Mouse (Mus musculus) left cerebral cortex, postnatal 4 days (tissue): Measurements from ENCODE around the gene Fa2h. TPM values are rescaled to one million over a fixed set of nuclear protein-coding genes. Genes with fewer than 3 reads are reported as not detected.
A peak's percentile ranks its signal among the peaks of the same experiment; 100 is the strongest.

Experiments used
- DNase-seq: peaks from one replicate; pipeline ENCODE4 v3.0.0-alpha.2; 2022
- intact Hi-C: fragments of 180-260 bp; cut with DNase I; formaldehyde crosslinking; loops from one replicate; pipeline ENCODE4 v1.15.1; 2025
- total RNA-seq, 2 experiments: library from RNA; stranded (reverse); gene quantifications; 2 replicates each; pipeline ENCODE4 v1.2.3; 2021

Fa2h gene
- 1 to 10 TPM in 1 of 2 experiments, under 1 TPM in 1; 0.62 to 1.1 TPM for total RNA-seq

DNA sequence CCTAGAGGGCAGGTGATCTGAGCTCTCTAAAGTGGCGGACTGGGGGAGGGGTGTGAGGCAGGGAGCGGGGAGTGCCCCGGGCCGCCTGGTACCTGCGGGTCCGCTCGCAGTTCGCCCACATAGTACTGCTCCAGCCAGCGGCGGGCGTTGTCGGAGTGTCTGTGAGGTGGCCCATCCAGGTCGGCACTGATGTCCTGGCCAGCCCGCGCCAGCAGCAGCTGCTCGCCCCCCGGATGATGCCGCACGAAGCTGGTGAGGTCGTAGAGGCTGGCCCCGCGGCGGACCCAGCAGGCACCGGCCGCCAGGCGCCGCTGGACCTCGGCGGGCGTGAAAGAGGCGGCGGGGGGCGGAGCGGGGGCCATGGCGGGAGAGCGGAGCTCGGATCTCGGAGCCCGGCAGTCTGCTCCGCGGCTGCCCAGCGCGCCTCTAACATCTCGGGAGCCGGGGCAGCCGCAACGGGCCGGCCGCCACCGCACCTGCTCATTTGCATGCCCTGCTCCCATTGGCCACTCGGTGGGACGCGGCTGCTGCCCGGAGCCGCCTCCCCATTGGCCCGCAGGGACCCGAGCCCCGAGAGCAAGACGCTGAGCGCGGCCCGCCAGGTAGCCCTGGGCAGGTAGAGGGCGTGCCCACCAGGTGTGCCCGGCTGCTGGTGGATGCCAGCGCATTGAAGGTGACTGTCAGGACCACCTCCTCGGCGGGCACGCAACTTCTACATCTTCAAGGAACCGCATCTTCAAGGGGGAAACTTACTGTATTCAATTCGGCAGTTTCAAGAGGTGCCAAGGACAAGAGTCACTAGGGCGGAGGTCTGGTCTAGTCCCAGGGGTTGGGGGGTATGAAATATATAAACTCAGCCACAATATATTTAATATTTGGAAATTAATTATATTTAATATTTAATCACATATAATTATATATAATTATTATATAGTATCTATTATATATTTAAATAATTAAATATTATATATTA, at the start of gene Fa2h:
Gene Fa2h (minus strand): TSS at position 434 of the 973 bp plus-strand sequence.
- DNase-seq, result peak; percentile 76
- intact Hi-C loops, result no loop called here

DNA sequence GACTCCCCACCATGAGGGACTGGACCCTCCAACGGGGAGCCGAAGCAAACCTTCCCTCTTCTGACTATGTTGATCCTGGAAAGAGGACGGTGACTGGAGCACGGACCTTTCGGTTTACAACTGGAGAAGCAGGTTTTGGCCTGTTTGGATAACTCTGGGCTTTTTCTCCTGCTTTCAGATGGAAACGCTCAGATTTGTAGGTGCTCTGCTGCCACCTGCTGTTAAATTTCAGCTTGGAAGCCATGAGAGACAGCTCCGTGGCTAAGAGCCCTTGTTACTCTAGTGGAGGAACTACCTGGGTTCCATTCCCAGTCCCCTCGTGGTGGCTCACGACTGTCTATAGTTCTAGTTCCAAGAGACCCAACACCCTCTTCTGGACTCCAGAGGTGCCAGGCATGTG, 45.6 kb upstream of the Fa2h start:
- peak; percentile 78 for DNase-seq
- intact Hi-C loops, result loop anchor here (1.0 kb wide), 1 partner anchor 96 kb away; no protein-coding TSS in a partner anchor

DNA sequence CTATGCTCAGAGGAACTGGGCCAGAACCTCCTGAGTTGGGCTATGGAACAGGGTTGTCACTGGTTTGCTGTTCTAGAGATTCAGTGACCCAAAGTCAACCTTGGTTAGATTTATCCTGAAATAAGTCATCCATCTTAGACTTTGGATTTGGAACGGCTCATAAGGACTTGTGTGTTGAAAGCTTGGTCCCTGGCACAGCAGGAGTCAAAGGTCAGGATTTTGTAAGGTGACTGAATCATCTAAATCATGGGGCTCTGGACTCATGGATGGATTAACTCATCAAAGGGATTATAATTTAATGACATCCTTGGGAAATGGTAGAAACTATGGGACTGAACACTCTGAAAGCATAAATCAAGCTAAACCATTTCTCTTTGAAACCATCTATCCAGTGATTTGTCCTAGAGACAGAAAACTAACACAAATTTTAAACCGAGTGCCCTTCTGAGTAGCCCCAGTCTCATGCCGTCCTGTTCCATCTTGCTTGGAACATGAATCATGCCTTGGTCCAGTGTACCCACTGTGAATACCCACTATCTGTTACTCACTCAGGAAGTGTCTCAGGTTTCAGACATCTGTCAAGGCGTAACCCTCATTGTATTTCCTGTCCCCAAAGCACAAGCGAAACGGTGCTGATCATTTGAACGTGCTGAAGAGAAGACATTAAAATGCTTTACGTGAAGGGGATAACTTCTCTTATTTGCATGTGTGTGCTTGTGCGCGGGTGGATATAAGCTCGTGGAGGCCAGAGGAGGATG, 41.6 kb upstream of the Fa2h start:
- no peak for DNase-seq
- intact Hi-C loops, result no loop called here

- DNase-seq, result peak; percentile 86
- intact Hi-C loops, result no loop called here
These were observed 31.0 kb upstream of the Fa2h start for GRCm38 (mm10) chr8:111424646-111425045.

- intact Hi-C loops, result no loop called here
- peak; percentile 92 for DNase-seq
These were observed 30.6 kb upstream of the Fa2h start for GRCm38 (mm10) chr8:111424181-111424580.

DNA sequence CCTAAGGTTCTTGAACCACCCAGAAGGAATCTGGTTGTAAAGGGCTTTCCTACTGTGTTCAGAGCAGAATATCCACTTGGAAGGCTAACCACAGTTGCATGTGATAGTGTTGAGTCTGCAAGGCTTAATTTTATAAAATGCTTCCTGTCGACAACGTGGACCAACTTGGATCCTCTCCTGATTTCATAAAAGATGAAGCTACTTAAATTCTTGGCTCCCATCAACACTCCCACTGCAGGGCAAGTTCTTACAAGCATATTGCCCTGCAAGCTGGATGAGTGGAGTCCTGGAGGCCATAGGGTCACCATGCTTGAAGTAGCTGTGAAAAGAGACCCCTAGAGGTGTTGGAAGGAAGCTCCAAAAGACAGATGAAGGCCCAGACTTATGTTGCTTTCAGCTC, 29.0 kb upstream of the Fa2h start:
- intact Hi-C loops, result no loop called here
- DNase-seq, result no peak

DNA sequence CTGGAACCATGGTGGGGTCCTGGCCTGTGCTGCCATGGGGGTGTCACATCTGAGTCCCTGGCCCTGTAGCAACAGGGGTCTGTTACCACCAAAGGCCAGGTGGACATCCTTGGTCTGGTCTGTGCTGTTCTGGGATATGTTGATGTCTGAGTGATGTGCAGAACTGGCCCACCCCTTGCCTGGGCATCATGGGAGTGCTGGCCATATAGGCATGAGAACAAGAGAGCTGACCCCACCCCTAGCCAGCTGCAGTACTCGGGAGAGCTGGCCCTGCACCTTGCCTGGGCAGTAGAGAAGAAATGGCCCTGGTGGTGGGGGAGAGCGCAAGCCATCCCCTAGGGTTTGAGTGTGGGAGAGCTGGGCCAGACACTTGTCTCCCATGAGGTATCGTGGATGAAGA, 25.5 kb upstream of the Fa2h start:
- intact Hi-C loops, result no loop called here
- no peak for DNase-seq

GRCm38 (mm10) chr8:111418601-111419000, 25.0 kb upstream of the Fa2h start:
- intact Hi-C loops, result no loop called here
- DNase-seq, result peak; percentile 21

GRCm38 (mm10) chr8:111417222-111417621, 23.6 kb upstream of the Fa2h start:
- no peak for DNase-seq
- intact Hi-C loops, result no loop called here

DNA sequence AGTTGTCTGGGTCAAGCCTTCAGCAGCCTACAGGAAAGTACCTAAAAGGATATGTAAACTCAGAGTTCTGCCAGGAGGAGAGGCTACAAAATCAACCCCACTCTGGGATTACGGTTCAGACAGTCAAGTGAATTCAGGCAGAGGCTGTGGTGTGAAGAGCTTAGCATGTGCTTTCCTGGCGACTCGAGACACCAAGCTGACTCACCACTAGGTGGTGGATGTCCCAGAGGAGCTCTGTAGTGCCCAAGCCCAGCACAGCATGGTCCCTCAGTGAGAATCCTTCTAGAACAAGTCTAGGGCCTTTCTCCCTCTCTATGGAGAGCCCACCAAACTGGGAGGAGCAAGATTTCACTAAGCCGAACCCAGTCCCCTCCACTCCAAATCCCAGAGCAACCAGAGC, 9.8 kb upstream of the Fa2h start:
- intact Hi-C loops, result no loop called here
- no peak for DNase-seq

GRCm38 (mm10) chr8:111391268-111391667, 2.4 kb downstream of the Fa2h start:
- DNase-seq, result no peak
- intact Hi-C loops, result no loop called here

DNA sequence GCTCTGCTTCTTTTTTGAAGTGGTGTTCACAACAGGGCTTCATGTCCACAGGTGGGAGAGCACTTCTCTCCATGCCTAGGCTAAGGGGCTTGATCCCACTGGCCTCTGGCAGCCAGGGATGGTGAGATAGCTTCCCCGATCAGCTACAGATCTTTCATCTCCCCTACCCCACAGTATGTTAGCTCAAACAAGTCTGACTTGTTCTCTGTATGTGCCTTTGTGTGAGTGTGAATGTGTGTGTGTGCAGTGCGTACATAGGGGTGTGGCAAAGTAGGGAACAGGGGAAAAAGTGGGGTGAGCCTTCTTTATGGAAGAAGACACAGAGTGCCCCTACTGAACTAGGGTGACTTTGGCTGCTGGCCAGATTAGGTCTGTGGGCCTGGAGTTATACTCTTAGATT, 2.8 kb downstream of the Fa2h start:
- no peak for DNase-seq
- intact Hi-C loops, result no loop called here

DNA sequence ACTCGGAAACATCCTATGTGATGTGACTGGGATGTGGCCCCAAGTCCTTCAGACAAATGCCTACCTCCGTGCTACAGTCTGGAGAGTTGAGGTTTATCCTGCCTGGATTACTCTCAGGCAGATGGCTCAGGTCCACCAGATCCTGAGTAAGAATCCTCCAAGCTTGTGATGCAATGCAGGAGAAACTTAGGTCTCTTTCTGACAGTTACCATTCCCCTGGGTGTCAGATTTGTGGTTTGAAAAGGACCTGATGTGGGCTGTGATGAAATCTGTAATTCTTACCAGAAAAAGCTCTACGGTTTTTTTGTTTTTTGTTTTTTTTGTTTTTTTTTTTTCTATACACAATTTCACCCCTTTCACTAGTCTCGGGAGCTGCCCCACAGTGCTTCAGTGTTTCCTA, 4.0 kb downstream of the Fa2h start:
- no peak for DNase-seq
- intact Hi-C loops, result no loop called here

- intact Hi-C loops, result no loop called here
- no peak for DNase-seq
These were observed 7.7 kb downstream of the Fa2h start for GRCm38 (mm10) chr8:111385915-111386314.

DNA sequence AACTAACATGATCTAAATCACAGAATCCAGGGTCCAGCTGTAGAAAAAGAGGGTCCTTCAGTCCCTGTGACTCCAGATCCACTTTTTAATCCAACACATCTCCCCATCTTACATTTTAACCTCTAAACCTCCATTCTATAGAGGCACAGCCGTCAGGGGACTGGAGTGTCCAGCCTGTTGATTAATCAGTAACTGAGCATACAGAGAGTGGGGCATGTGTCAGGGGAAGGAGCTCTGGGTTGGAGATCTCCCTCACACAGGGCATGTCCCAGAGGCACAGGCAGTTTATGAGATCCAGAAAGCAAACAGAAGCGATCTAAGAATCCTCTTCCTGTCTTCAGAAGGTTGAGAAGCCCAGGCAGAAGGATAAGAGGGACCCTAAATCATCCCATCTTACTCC, 9.0 kb downstream of the Fa2h start:
- intact Hi-C loops, result no loop called here
- no peak for DNase-seq

DNA sequence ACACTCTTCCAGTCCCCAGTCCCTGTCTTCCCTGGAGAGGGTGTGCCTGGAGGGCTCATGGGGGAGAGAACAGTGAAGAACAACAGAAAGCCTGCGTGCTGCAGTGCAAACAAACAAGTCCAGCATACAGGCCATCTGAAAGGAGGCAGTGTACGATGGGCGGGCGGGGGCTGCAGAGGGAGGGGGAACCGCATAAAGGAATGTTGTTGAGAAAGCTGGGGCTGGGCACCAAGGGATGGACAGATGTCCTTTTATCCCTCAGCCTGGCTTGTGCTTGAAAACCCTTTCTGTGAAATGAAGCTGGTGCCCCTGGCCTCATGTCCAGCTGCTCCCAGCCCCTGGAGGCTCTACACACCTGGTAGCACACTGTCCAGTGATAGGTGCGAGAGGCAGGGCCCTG, 18.4 kb downstream of the Fa2h start:
- intact Hi-C loops, result no loop called here
- no peak for DNase-seq

GRCm38 (mm10) chr8:111369711-111370110, 23.9 kb downstream of the Fa2h start:
- intact Hi-C loops, result no loop called here
- no peak for DNase-seq

- DNase-seq, result no peak
- intact Hi-C loops, result no loop called here
These were observed 26.3 kb downstream of the Fa2h start for GRCm38 (mm10) chr8:111367350-111367749.

DNA sequence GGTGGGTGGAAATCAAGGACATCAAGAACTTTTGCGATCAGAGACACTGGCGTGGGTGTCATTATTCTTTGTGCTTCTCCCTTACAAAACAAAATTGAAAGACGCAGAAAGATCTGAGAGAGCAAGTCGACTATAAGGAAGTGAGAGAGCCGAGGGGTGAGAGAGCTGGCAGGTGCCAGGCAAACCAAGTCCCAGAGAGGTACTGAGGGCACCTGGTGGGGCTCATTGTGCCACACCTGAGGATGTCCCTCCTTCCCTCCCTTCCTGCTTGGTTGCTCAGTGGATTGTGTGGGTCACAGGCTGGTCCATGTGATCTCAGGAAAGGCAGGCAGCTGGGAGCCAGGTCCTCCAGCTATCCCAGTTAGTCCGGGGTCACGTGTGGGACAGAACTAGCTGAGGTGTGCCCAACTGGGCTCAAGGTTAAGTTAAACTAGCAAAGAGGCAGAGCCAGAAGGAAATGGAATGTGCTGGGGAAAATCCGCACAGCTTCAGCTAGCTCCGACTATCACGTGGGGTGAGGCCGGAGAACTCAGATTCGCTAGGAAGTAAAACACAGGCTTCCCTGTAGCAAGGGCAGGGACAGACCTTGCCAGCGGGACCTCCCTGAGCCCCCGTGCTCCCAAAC, 26.9 kb downstream of the Fa2h start:
- intact Hi-C loops, result no loop called here

GRCm38 (mm10) chr8:111363489-111363888, 30.1 kb downstream of the Fa2h start:
- intact Hi-C loops, result no loop called here
- no peak for DNase-seq

More for the DNA sequence above, 26.9 kb downstream of the Fa2h start:
- no peak for DNase-seq

GRCm38 (mm10) chr8:111360579-111361209, 32.9 kb downstream of the Fa2h start:
- intact Hi-C loops, result no loop called here
- DNase-seq, result no peak
